Mouse (Mus musculus): ENCODE data around the gene Bora. TPM values are rescaled to one million over a fixed set of nuclear protein-coding genes. Genes with fewer than 3 reads are reported as not detected.

Bora gene
- polyA plus RNA-seq (2014; fragmentation: Nextera tagmentation; extraction: Ambion mirVana) = 64.0 and 66.1 TPM in 2 replicates

GRCm38 (mm10) chr14:99046031-99046781, at the start of gene Bora, which contains the start of gene Mzt1:
Gene Bora, plus strand, starts transcription at chr14:99046222.
Gene Mzt1, minus strand, starts transcription at chr14:99046134.
- no peaks in the 10 kb centered on the region for H3K27me3 ChIP-seq (ENCODE audit: control insufficient read depth, insufficient read depth, low read length)
- H3K4me2 ChIP-seq = peak within 1 kb of the TSS; percentile 63
- H3K4me1 ChIP-seq (ENCODE audit: control insufficient read depth, insufficient read depth, low read length) = peaks cover 20% of the 10 kb centered on the region
- WGBS = under 1% methylated on average over 46 of the region's 81 CpGs
- H3K9ac ChIP-seq (ENCODE audit: low read length) = peak within 1 kb of the TSS; percentile 96
- H3K27ac ChIP-seq (ENCODE audit: low read depth, low read length) = peak within 1 kb of the TSS; percentile 76
- peak; percentile 97 for ATAC-seq (ENCODE audit: low FRiP score)
- H3K4me3 ChIP-seq (ENCODE audit: low read depth, low read length) = peak within 1 kb of the TSS; percentile 95
- peak; percentile 99 for DNase-seq (ENCODE audit: low spot score, missing footprints)
- no peaks in the 10 kb centered on the region for H3K9me3 ChIP-seq (ENCODE audit: control insufficient read depth, low read length)
- 0 out of 2 replicates have a peak, but pooled peaks cover under 1% of the 10 kb centered on the region for H3K36me3 ChIP-seq (ENCODE audit: control insufficient read depth, insufficient read depth, low read length)

GRCm38 (mm10) chr14:99010224-99010919, 35.6 kb upstream of the Bora start:
- ATAC-seq (ENCODE audit: low FRiP score) (no peak), DNase-seq (ENCODE audit: low spot score, missing footprints) (peak; percentile 65)
- no peak overlapping the region for H3K4me2 ChIP-seq
- H3K9me3 ChIP-seq (ENCODE audit: control insufficient read depth, low read length) = no peaks in the 10 kb centered on the region
- H3K4me1 ChIP-seq (ENCODE audit: control insufficient read depth, insufficient read depth, low read length) = no peaks in the 10 kb centered on the region
- no peaks in the 10 kb centered on the region for H3K36me3 ChIP-seq (ENCODE audit: control insufficient read depth, insufficient read depth, low read length)
- H3K4me3 ChIP-seq (ENCODE audit: low read depth, low read length) = no peak overlapping the region
- no peak overlapping the region for H3K27ac ChIP-seq (ENCODE audit: low read depth, low read length)
- WGBS = 80% methylated on average over 8 of the region's 8 CpGs
- no peaks in the 10 kb centered on the region for H3K27me3 ChIP-seq (ENCODE audit: control insufficient read depth, insufficient read depth, low read length)
- no peak overlapping the region for H3K9ac ChIP-seq (ENCODE audit: low read length)

- H3K4me3 ChIP-seq (ENCODE audit: low read depth, low read length) = no peak overlapping the region
- no peaks in the 10 kb centered on the region for H3K9me3 ChIP-seq (ENCODE audit: control insufficient read depth, low read length)
- H3K36me3 ChIP-seq (ENCODE audit: control insufficient read depth, insufficient read depth, low read length) = no peaks in the 10 kb centered on the region
- H3K27me3 ChIP-seq (ENCODE audit: control insufficient read depth, insufficient read depth, low read length) = no peaks in the 10 kb centered on the region
- H3K4me2 ChIP-seq = no peak overlapping the region
- ATAC-seq (ENCODE audit: low FRiP score) = no peak
- H3K4me1 ChIP-seq (ENCODE audit: control insufficient read depth, insufficient read depth, low read length) = no peaks in the 10 kb centered on the region
- H3K27ac ChIP-seq (ENCODE audit: low read depth, low read length) = no peak overlapping the region
- WGBS = 76% methylated on average over 2 of the region's 2 CpGs
- DNase-seq (ENCODE audit: low spot score, missing footprints) = peak; percentile 14
- no peak overlapping the region for H3K9ac ChIP-seq (ENCODE audit: low read length)
These were observed 35.1 kb upstream of the Bora start for GRCm38 (mm10) chr14:99010920-99011313.

GRCm38 (mm10) chr14:99018691-99019090, 27.3 kb upstream of the Bora start:
- H3K27me3 ChIP-seq (ENCODE audit: control insufficient read depth, insufficient read depth, low read length) = no peaks in the 10 kb centered on the region
- no peaks in the 10 kb centered on the region for H3K9me3 ChIP-seq (ENCODE audit: control insufficient read depth, low read length)
- no peak overlapping the region for H3K4me3 ChIP-seq (ENCODE audit: low read depth, low read length)
- ATAC-seq (ENCODE audit: low FRiP score) (no peak), DNase-seq (ENCODE audit: low spot score, missing footprints) (no peak)
- no peaks in the 10 kb centered on the region for H3K4me1 ChIP-seq (ENCODE audit: control insufficient read depth, insufficient read depth, low read length)
- H3K4me2 ChIP-seq = no peak overlapping the region
- no peaks in the 10 kb centered on the region for H3K36me3 ChIP-seq (ENCODE audit: control insufficient read depth, insufficient read depth, low read length)
- WGBS = 93% methylated on average over 7 of the region's 7 CpGs
- H3K27ac ChIP-seq (ENCODE audit: low read depth, low read length) = no peak overlapping the region
- no peak overlapping the region for H3K9ac ChIP-seq (ENCODE audit: low read length)

GRCm38 (mm10) chr14:99019136-99019808, 26.8 kb upstream of the Bora start:
- H3K9me3 ChIP-seq (ENCODE audit: control insufficient read depth, low read length) = no peaks in the 10 kb centered on the region
- no peak overlapping the region for H3K9ac ChIP-seq (ENCODE audit: low read length)

GRCm38 (mm10) chr14:99022346-99023086, 23.5 kb upstream of the Bora start:
- 44% methylated on average over 12 of the region's 12 CpGs for whole genome bisulfite sequencing
- H3K4me1 ChIP-seq (ENCODE audit: control insufficient read depth, insufficient read depth, low read length) = no peaks in the 10 kb centered on the region
- H3K4me2 ChIP-seq = peak overlapping the region; percentile 33; the same call in 1 of the 2 replicates
- no peaks in the 10 kb centered on the region for H3K36me3 ChIP-seq (ENCODE audit: control insufficient read depth, insufficient read depth, low read length)
- H3K9me3 ChIP-seq (ENCODE audit: control insufficient read depth, low read length) = no peaks in the 10 kb centered on the region
- no peaks in the 10 kb centered on the region for H3K27me3 ChIP-seq (ENCODE audit: control insufficient read depth, insufficient read depth, low read length)
- ATAC-seq (ENCODE audit: low FRiP score) (0 out of 2 replicates have a peak, but pooled peaks have one; percentile 35), DNase-seq (ENCODE audit: low spot score, missing footprints) (no peak)
- peak overlapping the region; percentile 16; the same call in 1 of the 2 replicates for H3K4me3 ChIP-seq (ENCODE audit: low read depth, low read length)
- no peak overlapping the region for H3K27ac ChIP-seq (ENCODE audit: low read depth, low read length)
- H3K9ac ChIP-seq (ENCODE audit: low read length) = peak overlapping the region; percentile 27; the same call in 1 of the 2 replicates

More at GRCm38 (mm10) chr14:99019136-99019808, 26.8 kb upstream of the Bora start:
- Histone ChIP-seq H3K36me3 (ENCODE audit: control insufficient read depth, insufficient read depth, low read length) (no peaks in the 10 kb centered on the region), H3K4me1 (ENCODE audit: control insufficient read depth, insufficient read depth, low read length) (no peaks in the 10 kb centered on the region), H3K4me3 (ENCODE audit: low read depth, low read length) (no peak overlapping the region), H3K27me3 (ENCODE audit: control insufficient read depth, insufficient read depth, low read length) (no peaks in the 10 kb centered on the region), H3K27ac (ENCODE audit: low read depth, low read length) (no peak overlapping the region), H3K4me2 (no peak overlapping the region)
- DNase-seq (ENCODE audit: low spot score, missing footprints) = no peak
- WGBS = 71% methylated on average over 10 of the region's 10 CpGs
- ATAC-seq (ENCODE audit: low FRiP score) = no peak

GRCm38 (mm10) chr14:99029987-99030386, 16.0 kb upstream of the Bora start:
- no peaks in the 10 kb centered on the region for H3K27me3 ChIP-seq (ENCODE audit: control insufficient read depth, insufficient read depth, low read length)
- no peaks in the 10 kb centered on the region; the same call in 1 of the 2 replicates for H3K36me3 ChIP-seq (ENCODE audit: control insufficient read depth, insufficient read depth, low read length)
- ATAC-seq (ENCODE audit: low FRiP score) (no peak), DNase-seq (ENCODE audit: low spot score, missing footprints) (no peak)
- H3K4me1 ChIP-seq (ENCODE audit: control insufficient read depth, insufficient read depth, low read length) = no peaks in the 10 kb centered on the region
- H3K9me3 ChIP-seq (ENCODE audit: control insufficient read depth, low read length) = no peaks in the 10 kb centered on the region
- no peak overlapping the region for H3K9ac ChIP-seq (ENCODE audit: low read length)
- WGBS = 90% methylated on average over 5 of the region's 5 CpGs
- H3K4me2 ChIP-seq = no peak overlapping the region
- H3K27ac ChIP-seq (ENCODE audit: low read depth, low read length) = no peak overlapping the region
- no peak overlapping the region for H3K4me3 ChIP-seq (ENCODE audit: low read depth, low read length)

- H3K4me3 ChIP-seq (ENCODE audit: low read depth, low read length) = no peak overlapping the region
- DNase-seq (ENCODE audit: low spot score, missing footprints) (no peak), ATAC-seq (ENCODE audit: low FRiP score) (peak; percentile 45; the same call in 1 of the 2 replicates)
- no peaks in the 10 kb centered on the region for H3K4me1 ChIP-seq (ENCODE audit: control insufficient read depth, insufficient read depth, low read length)
- no peaks in the 10 kb centered on the region for H3K27me3 ChIP-seq (ENCODE audit: control insufficient read depth, insufficient read depth, low read length)
- no peaks in the 10 kb centered on the region for H3K9me3 ChIP-seq (ENCODE audit: control insufficient read depth, low read length)
- WGBS = 89% methylated on average over 5 of the region's 5 CpGs
- H3K27ac ChIP-seq (ENCODE audit: low read depth, low read length) = no peak overlapping the region
- H3K9ac ChIP-seq (ENCODE audit: low read length) = no peak overlapping the region
- no peaks in the 10 kb centered on the region; the same call in 1 of the 2 replicates for H3K36me3 ChIP-seq (ENCODE audit: control insufficient read depth, insufficient read depth, low read length)
- H3K4me2 ChIP-seq = no peak overlapping the region
These were observed 14.6 kb upstream of the Bora start for GRCm38 (mm10) chr14:99031337-99031873.
